Mouse (Mus musculus) splenic B cell, adult 2 months (primary cell): ENCODE results near the gene Efcab7.

Experiments used
- DNase-seq: peaks from one replicate; pipeline ENCODE4 v3.0.0-alpha.2; 2011; ENCODE audit warnings: low read depth, low spot score
- H3K27me3 ChIP-seq: 2 replicates; pipeline ENCODE4 v1.6.1; 2012; ENCODE audit warnings: mild to moderate bottlenecking, low read length, moderate library complexity, mixed read lengths; ENCODE audit not compliant: control insufficient read depth, poor library complexity, insufficient read depth, severe bottlenecking
- H3K36me3 ChIP-seq: 2 replicates; pipeline ENCODE4 v1.6.1; 2012; ENCODE audit warnings: mild to moderate bottlenecking, low read length, moderate library complexity, mixed read lengths; ENCODE audit not compliant: control insufficient read depth, poor library complexity, insufficient read depth, severe bottlenecking

Efcab7 gene

DNA sequence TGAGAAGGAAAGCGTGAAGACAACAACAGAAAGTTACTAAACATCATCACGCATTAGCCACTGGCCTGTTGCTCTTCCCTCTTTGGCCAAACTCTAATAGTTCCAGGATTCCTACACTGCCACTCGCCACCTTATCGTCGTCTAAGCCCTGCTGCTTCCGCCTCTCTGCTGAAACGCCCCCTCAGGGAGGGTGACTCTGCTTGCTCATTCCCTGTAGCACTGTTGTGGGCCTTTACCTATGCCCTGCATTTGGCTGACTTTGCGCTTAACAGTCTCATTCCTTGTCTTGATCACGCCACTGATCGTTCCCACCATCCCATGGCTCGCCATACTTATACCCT is 102.2 kb downstream of the Efcab7 start:
- DNase-seq: no peak
- H3K27me3 ChIP-seq: no peaks in the 10 kb centered on the region
- H3K36me3 ChIP-seq: no peaks in the 10 kb centered on the region

DNA sequence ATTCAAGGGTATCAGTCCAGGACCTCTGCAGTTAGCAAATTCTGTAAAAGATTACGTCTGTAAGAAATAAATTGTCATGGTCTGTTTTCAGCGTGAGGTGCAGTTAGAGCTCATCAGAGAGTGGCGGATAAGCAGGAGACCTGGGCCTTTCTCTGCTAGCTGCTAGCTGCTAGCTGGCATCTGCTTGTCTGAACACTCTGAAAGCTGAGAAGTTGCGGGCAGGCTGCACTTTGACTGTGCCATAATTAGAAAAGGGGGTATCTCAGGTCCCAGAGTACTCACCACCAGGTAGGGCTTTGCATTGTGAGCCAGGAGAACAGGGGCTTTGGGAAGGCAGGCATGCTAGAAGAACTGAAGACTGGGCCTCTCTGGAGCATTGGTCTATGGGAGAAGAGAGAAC is 102.8 kb downstream of the Efcab7 start:
- no peak for DNase-seq
- Histone ChIP-seq H3K36me3 (no peaks in the 10 kb centered on the region), H3K27me3 (no peaks in the 10 kb centered on the region)

DNA sequence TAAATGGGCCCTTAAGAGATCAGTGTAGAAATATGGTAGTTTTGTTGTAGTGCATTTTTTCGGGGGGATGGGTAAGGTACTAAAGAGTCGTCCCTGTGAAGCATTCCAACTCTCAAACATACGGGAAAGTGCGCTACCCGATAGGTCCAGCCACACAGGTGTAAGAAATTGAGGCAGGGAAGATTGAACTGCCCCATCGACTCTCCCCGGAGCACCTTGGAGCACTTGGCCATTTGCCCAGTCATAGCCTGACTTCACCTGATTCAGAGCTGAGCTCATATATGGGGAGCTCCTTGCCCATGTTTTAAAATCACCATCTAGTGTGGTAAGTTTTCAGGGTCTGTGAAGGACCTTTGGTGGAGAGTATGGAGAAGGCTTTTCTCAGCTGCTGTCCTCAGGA is 105.9 kb downstream of the Efcab7 start:
- Histone ChIP-seq H3K27me3 (no peaks in the 10 kb centered on the region), H3K36me3 (no peaks in the 10 kb centered on the region)
- DNase-seq: no peak

DNA sequence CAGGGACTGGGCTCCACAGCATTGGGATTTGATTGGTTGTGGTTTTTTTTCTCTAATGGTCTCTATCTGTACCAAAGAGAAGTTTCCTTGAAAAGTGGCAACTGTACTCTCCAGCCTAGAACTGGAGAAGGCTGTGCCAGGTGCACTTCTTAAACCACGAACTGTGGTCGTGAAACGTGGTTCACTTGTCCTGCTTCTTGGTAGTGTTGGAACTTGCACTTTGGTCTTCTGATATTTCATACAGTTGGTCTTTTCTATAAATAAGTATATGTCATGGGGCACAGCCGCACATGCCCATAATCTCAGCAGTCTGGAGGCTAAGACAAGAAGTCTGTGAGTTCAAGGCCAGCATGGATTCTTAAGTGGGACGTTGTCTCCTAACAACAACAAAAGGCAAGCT is 107.3 kb downstream of the Efcab7 start:
- Histone ChIP-seq H3K27me3 (no peaks in the 10 kb centered on the region), H3K36me3 (no peaks in the 10 kb centered on the region)
- no peak for DNase-seq

DNA sequence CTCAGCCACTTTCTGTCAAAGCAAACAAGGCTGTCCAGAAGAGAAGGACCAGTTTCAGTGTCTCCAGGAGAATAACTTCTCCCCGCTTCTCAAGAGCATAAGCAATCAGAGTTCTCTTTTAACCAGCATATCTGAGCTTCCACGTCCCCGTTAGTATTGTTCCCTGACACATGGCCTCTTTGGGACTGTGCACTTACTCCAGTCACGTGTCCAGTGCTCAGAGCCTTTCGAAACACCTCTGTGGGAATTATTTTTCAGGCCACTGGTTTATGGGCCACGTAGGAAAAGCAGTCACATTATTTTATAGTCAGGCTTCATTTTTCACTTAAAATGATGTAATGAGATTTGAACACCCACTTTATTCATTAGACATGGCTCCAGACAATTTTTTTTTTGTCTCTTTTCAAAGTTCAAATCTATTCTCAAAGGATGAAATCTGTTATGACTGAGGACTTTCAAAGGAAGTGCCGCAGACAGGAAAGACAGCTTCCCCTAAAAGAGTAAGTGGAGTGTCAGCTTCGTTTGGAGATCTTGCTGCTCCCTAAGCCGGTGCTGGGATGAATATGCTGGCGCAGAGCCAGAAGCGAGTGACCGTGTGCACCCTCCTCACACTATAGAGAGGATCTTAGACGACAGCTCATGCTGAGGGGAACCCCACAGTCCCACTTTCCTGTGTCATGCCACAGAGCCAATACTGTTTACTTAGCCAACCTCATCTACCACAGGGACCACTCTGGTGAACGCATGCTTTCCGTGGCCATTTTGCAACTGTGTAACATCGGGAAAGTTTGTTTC is 110.9 kb downstream of the Efcab7 start:
- no peak for DNase-seq
- Histone ChIP-seq H3K27me3 (no peaks in the 10 kb centered on the region), H3K36me3 (no peaks in the 10 kb centered on the region)

DNA sequence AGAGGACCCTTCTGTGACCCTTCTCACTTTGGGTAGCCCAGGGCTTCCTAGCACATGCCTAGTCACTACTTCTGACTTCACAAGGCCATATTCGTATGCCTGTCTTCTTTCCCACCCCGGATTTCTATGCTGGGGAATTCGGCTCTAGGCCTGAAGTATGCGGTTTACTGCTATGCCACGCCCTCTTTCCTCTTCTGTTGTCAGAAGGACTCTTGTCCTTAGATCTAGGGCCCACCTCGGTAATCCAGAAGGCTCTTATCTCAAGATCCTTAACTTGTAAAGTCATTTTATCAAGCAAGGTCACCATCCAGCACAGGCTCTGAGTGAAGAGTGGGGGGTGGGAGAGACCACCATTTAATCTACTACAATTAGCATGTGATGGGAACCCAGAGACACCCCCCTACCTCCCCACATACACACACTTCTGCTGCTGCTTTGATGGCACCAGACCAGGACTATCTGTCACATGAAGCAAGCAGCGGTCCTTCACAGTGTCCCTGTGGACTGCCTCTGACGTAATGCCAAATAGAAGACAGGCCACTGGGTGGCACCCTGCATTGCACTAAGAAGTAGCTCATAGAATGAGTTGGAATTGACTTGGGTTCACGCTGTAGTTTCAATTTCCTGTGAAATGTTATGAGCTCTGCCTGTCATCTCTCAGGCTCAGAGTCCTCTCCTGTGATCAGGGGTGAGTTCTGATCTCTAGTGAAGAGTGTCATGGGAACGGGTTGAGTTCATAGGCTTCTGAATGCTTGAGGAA is 112.8 kb downstream of the Efcab7 start:
- H3K27me3 ChIP-seq: no peaks in the 10 kb centered on the region
- H3K36me3 ChIP-seq: no peaks in the 10 kb centered on the region
- DNase-seq: peak; percentile 47

DNA sequence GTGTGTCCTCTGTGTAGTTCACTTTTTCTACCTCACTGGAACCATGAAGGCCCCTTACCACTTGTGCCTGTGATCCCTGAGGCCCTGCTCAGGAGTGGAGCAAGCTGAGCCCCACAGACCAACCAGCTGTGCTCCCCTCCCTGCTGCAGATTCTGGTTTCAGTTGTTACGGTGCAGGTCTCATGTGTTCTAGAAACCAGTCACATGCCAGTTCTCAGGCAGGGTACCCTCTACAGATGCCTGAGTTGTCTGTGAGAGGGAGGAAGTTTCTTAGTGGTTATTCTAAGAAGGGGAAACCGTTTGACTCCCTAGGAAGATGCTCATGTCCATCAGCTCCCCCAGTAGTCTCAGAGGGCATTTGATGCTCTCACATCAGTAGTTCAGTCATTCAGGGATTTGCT is 115.6 kb downstream of the Efcab7 start:
- H3K27me3 ChIP-seq: no peaks in the 10 kb centered on the region
- no peaks in the 10 kb centered on the region for H3K36me3 ChIP-seq
- DNase-seq: no peak

DNA sequence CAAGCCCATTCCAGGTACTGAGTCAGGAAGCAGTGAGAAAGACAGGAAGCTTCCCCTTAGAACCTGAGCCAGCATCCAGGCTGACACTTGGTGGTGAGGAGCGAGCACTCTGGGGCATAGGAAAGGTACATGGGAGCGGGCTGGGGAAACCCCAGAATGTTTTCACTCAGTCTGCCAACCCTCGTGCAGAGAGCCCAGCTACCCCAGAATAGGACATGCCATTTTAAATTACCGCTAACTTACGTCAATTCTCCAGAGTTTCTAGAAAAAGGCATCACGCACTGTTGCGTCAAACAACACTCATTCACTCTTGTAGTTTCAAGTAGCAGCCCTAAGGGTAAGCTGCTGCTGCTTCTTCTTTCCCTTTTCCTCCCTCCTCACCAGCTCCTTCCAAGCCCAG is 116.0 kb downstream of the Efcab7 start:
- Histone ChIP-seq H3K27me3 (no peaks in the 10 kb centered on the region), H3K36me3 (no peaks in the 10 kb centered on the region)
- no peak for DNase-seq

DNA sequence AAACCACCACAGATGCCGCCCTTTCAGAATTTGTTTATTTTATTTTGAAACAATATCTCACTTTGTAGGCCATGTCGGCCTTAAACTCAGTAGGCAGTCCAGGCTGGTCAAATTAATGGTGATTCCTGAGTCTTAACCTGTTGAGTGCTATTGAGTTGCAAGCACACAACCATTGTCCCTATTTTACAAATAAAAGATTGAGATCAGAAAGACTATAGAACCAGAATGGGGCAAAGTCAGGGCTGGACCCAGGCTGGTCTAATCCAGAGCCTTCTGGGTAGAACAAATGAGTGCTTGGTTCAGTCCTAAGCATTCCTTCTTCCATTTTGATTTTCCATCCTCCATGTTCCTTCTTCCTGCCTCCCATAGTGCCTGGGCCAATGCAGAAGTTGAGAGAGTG is 117.5 kb downstream of the Efcab7 start:
- DNase-seq: no peak
- Histone ChIP-seq H3K36me3 (no peaks in the 10 kb centered on the region), H3K27me3 (no peaks in the 10 kb centered on the region)

DNA sequence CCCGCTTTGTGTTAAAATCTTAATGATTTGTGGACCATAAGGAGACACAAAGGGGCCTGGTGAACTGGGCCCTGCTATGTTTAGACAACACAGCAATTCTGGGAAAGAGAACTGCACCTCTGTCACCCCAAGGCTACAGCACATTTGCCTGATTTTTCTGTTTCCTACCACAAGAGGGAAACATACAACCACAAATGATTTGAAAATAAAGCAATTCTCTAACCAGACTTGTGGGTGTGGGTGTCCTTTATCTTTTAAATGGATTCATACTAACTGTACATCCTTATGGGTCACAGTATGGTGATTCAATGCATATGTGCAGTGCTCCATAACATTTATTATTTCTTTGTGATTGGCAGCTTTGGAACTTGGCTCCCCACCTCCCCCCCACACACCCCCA is 118.2 kb downstream of the Efcab7 start:
- DNase-seq: peak; percentile 19
- H3K27me3 ChIP-seq: no peaks in the 10 kb centered on the region
- H3K36me3 ChIP-seq: no peaks in the 10 kb centered on the region

DNA sequence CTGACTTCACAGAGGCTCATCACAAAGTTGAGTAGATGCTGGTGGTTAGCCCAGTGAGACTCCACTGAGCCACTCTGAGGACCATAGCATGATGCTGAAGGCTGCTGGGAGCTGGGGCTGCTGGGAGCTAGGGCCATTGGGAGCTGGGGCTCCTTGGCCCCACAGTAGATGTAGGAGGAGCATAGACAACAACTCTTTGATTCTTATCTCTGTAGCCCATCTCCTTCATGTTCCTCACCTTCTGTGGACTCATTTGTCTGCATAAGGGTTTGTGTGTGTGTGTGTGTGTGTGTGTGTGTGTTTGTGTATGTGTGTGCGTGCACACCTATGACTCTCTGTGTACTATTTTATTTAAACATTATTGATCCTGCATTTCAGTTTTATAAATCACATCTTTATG is 118.9 kb downstream of the Efcab7 start:
- no peak for DNase-seq
- H3K27me3 ChIP-seq: no peaks in the 10 kb centered on the region
- no peaks in the 10 kb centered on the region for H3K36me3 ChIP-seq

DNA sequence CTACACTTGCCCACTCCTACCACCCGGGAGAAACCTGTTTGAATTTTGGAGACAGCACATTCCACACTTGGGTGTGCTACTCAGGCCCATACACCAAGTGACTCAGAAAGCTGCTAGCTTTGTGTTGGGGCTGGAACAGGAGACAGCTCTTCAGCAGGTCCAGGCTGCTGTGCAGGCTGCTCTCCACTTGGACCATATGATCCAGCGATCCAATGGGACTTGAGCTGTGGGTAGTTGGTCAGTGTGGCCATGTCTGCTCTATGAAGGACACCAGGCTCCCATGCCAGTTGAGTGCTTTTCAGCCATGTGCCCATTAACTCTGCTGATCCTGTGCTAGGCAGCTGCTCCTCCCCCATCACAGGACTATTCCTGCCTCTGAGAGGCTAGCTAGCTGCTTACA is 124.9 kb downstream of the Efcab7 start:
- DNase-seq: no peak
- no peaks in the 10 kb centered on the region for H3K36me3 ChIP-seq

DNA sequence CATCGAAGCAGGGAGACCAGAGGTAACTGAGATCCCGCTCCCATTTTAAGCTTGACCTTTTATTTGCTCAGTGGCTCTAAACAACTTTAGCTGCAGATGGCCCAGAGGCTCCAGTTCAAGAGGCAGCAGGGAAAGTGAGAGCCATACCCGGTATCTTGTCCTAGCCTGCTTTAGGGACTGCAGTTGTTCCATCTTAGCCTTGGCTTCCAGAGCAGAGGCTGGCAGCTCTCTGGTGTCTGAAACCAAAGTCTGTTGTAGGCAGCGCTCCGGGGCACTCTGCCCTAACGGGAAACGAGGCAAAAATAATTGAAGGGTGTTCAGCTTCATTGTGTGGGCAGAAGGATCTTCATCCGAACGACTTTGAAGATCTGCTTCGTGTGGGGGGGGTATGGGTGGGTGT is 126.4 kb downstream of the Efcab7 start:
- H3K36me3 ChIP-seq: no peaks in the 10 kb centered on the region
- DNase-seq: no peak
- H3K27me3 ChIP-seq: no peaks in the 10 kb centered on the region

More for the DNA sequence above, 124.9 kb downstream of the Efcab7 start:
- H3K27me3 ChIP-seq: no peaks in the 10 kb centered on the region

DNA sequence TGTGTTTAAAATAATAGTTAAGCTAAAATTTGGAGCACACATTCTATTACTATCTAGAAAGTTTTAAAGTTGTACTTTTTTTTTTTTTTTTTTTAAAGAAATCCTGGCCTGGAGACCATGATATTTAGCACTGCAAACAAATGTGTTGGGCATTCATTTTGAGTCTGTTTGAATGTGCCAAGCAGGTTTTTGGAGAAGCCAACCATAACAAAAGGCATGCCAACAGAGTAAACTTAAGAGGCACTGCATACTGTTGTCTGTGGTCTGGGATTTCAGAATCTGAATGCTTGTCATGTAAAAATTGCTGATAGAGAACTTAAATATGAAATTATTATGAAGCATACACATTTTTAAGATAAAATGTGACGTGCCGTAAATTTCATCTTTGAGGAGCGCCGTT is 128.2 kb downstream of the Efcab7 start:
- H3K27me3 ChIP-seq: no peaks in the 10 kb centered on the region

DNA sequence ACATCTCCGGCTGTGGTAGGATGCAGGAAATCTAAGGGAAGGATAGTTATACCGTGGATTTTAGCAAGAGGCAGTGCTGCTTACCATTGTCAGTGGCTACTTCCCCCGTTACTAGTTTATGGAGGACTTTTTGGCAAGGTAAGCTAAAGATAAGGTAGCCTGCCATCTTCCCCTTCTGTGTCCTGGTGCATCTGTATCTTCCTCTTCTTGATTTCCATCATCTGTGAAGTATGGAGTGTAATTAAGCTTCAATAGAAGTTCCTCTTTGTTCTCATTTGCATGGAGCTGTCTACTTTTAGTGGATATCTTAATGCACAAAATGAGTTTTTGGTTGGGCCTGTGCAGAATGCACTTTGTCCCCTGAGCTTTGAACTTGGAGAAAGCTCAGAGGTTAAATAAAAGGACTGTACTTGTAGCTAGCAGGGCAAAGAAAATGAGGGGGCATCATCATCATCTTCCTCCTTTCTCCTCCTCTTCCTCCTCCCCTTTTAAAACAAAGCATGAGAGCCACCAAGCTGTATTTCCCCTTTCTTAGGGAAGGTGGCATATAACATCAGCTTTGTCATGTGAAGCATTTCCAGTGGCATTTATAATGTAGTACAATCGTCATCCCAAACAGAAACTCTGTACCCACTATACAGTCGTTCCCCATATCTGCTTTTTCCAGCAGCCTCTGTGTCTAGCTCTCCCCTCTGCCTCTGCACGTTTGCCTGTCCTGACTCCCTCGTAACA is 129.3 kb downstream of the Efcab7 start:
- DNase-seq: no peak
- no peaks in the 10 kb centered on the region for H3K27me3 ChIP-seq
- H3K36me3 ChIP-seq: no peaks in the 10 kb centered on the region

More for the DNA sequence above, 128.2 kb downstream of the Efcab7 start:
- no peak for DNase-seq
- H3K36me3 ChIP-seq: no peaks in the 10 kb centered on the region
